Mouse (Mus musculus): Measurements from ENCODE around the gene Cdhr4.

DNA sequence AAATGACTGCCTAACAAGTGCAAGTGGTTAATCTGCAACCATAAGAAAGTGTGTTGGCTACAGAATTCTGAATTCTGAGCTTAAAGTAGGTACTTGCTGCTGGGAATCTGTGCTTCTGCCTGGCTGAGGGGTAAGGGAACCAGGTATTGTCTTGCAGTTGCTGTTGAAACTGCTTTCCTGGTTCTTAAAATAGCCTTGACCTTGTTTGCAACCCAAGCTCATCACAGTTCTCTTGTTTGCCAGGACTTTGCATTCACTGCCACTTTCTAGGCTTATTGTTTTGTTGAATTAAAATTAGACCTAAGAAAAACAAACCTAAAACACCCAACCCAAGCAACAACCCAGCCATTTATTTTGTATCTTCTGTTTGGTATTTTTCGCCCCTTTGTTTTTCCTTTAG lies 28.4 kb downstream of the Cdhr4 start:
- TF ChIP-seq POLR2A (IDR thresholded peaks at IDR 0.05; ENCODE audit: insufficient read depth, low read depth, low read length) (no peak), CTCF (IDR thresholded peaks at IDR 0.05; ENCODE audit: insufficient read depth, low read depth, low read length) (no peak)
